8 mouse cellular contexts compared by ENCODE assay signal in the genomic region with DNA sequence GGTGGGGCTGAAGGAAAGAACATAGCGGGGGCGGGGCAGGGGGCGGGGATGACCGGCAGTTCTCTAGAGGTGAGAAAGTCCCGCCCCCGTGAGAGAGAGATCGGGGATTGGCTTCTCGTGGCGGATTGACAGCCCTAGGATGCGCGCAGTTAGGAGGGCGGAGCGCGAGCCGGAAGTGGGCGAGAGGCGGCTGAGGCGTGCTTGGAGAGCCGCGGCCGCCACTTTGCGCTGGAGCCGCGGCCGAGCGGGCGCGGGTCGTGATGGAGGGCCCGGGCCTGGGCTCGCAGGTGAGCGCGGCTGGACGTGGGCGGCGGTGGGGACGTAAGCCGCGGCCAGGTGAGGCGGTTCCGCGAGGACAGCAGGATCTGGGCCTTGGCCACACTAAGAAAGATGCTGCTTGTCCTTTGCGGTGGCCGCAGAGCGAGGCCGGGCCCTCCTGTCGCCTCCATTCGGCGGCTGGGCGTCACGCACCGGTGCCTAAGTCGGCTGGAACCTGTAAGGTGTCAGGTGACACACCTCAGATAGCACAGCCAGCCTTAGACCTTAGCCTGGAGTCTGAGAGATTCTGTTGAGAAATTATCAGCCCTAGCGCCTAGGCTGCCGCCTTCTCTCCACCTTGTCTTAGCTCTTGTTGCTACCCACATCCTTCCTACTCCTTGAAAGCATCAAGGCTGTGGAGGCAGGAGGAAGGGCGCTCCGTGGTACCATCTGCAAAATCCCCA. TPM values are rescaled to one million over a fixed set of nuclear protein-coding genes. Genes with fewer than 3 reads are reported as not detected.
DNase-seq lines count a peak whose midpoint lies in the region; ATAC-seq and TF ChIP-seq lines count a peak whose summit lies in the region.

A gene (plus strand): TSS at position 153 of the 722 bp plus-strand sequence.

- ATAC-seq in forebrain, embryonic 12.5 days (ENCODE audit: low FRiP score), result peak; percentile 99
- peak; percentile 99 for ATAC-seq in heart, postnatal 0 days (ENCODE audit: insufficient read depth, low read depth)
- peak; percentile 100 for ATAC-seq in liver, embryonic 16.5 days (ENCODE audit: low read depth)
- peak; percentile 99 for ATAC-seq in neural tube, embryonic 13.5 days (ENCODE audit: low read depth)

- no peak for TF ChIP-seq CTCF in E14TG2a.4 (conservative IDR thresholded peaks at IDR 0.05; ENCODE audit: low read length)
- TF ChIP-seq CTCF in heart, postnatal 0 days (IDR thresholded peaks at IDR 0.05; ENCODE audit: low read depth), result no peak
- TF ChIP-seq CTCF in testis, adult 2 months (IDR thresholded peaks at IDR 0.05; ENCODE audit: control insufficient read depth, insufficient read depth, insufficient replicate concordance, low read depth, low read length), result no peak

- H3K27ac ChIP-seq in forebrain, embryonic 12.5 days, result 0 out of 2 replicates have a peak within 1 kb of the TSS, but pooled peaks have one; percentile 47
- peak within 1 kb of the TSS; percentile 74 for H3K27ac ChIP-seq in heart, postnatal 0 days (ENCODE audit: low read depth)
- peak within 1 kb of the TSS; percentile 67 for H3K27ac ChIP-seq in liver, embryonic 16.5 days (ENCODE audit: low read length)
- peak within 1 kb of the TSS; percentile 85 for H3K27ac ChIP-seq in neural tube, embryonic 13.5 days (replicated peaks)
- H3K27ac ChIP-seq in testis, adult 2 months (ENCODE audit: control insufficient read depth, insufficient read depth, low read depth, low read length), result peak within 1 kb of the TSS; percentile 81

- under 1% methylated on average over 57 of the region's 57 CpGs for whole genome bisulfite sequencing in forebrain, embryonic 12.5 days
- WGBS in heart, postnatal 0 days, result under 1% methylated on average over 57 of the region's 57 CpGs
- WGBS in liver, embryonic 16.5 days (ENCODE audit: insufficient replicate concordance), result under 1% methylated on average over 57 of the region's 57 CpGs
- under 1% methylated on average over 57 of the region's 57 CpGs for WGBS in neural tube, embryonic 13.5 days

- H3K4me2 ChIP-seq in forebrain, embryonic 12.5 days, result peak within 1 kb of the TSS; percentile 67
- peak within 1 kb of the TSS; percentile 95 for H3K4me2 ChIP-seq in heart, postnatal 0 days (ENCODE audit: low read depth, low read length)
- peak within 1 kb of the TSS; percentile 92 for H3K4me2 ChIP-seq in liver, embryonic 16.5 days (ENCODE audit: low read depth, low read length)
- peak within 1 kb of the TSS; percentile 73 for H3K4me2 ChIP-seq in neural tube, embryonic 13.5 days

- H3K4me1 ChIP-seq in E14TG2a.4 (replicated peaks; ENCODE audit: low read depth, low read length), result peaks cover 35% of the 10 kb centered on the region
- peaks cover 16% of the 10 kb centered on the region for H3K4me1 ChIP-seq in forebrain, embryonic 12.5 days
- peaks cover 18% of the 10 kb centered on the region; the same call in 1 of the 2 replicates for H3K4me1 ChIP-seq in heart, postnatal 0 days (ENCODE audit: control insufficient read depth, insufficient read depth)
- H3K4me1 ChIP-seq in liver, embryonic 16.5 days (ENCODE audit: control insufficient read depth, low read depth, low read length), result peaks cover 14% of the 10 kb centered on the region
- H3K4me1 ChIP-seq in neural tube, embryonic 13.5 days (replicated peaks), result peaks cover 28% of the 10 kb centered on the region
- no peaks in the 10 kb centered on the region; the same call in 1 of the 2 replicates for H3K4me1 ChIP-seq in testis, adult 2 months (ENCODE audit: control insufficient read depth, insufficient read depth, low read length)

- peaks cover 17% of the 10 kb centered on the region for H3K36me3 ChIP-seq in E14TG2a.4 (ENCODE audit: insufficient read depth, low read length)
- H3K36me3 ChIP-seq in forebrain, embryonic 12.5 days (replicated peaks), result no peaks in the 10 kb centered on the region; the same call in 1 of the 2 replicates
- H3K36me3 ChIP-seq in heart, postnatal 0 days (replicated peaks; ENCODE audit: control insufficient read depth, insufficient read depth, low read length), result no peaks in the 10 kb centered on the region
- H3K36me3 ChIP-seq in liver, embryonic 16.5 days (ENCODE audit: control insufficient read depth, insufficient read depth), result no peaks in the 10 kb centered on the region
- no peaks in the 10 kb centered on the region for H3K36me3 ChIP-seq in neural tube, embryonic 13.5 days
- H3K36me3 ChIP-seq in testis, adult 2 months (ENCODE audit: control insufficient read depth, insufficient read depth, low read length), result no peaks in the 10 kb centered on the region

- H3K27me3 ChIP-seq in E14TG2a.4 (ENCODE audit: insufficient read depth, low read length), result no peaks in the 10 kb centered on the region
- H3K27me3 ChIP-seq in forebrain, embryonic 12.5 days, result no peaks in the 10 kb centered on the region
- no peaks in the 10 kb centered on the region for H3K27me3 ChIP-seq in heart, postnatal 0 days (ENCODE audit: control insufficient read depth, insufficient read depth, low read length)
- H3K27me3 ChIP-seq in liver, embryonic 16.5 days (ENCODE audit: control insufficient read depth, insufficient read depth, low read depth, low read length), result no peaks in the 10 kb centered on the region
- H3K27me3 ChIP-seq in neural tube, embryonic 13.5 days, result no peaks in the 10 kb centered on the region
- H3K27me3 ChIP-seq in testis, adult 2 months (ENCODE audit: control insufficient read depth, insufficient read depth, low read length), result no peaks in the 10 kb centered on the region

- DNase-seq in c-Kit-positive CD71-positive TER-119-positive erythroid progenitor cells, embryonic 14.5 days (ENCODE audit: low spot score), result peak; percentile 97
- DNase-seq in heart, postnatal 0 days (ENCODE audit: low spot score), result peak; percentile 94
- peak; percentile 94 to 96 for DNase-seq in kidney, postnatal 4 days

- H3K4me3 ChIP-seq in E14TG2a.4 (replicated peaks; ENCODE audit: low read length), result peak within 1 kb of the TSS; percentile 91
- peak within 1 kb of the TSS; percentile 87 for H3K4me3 ChIP-seq in forebrain, embryonic 12.5 days (replicated peaks)
- H3K4me3 ChIP-seq in heart, postnatal 0 days (ENCODE audit: low read depth, low read length), result peak within 1 kb of the TSS; percentile 91
- H3K4me3 ChIP-seq in liver, embryonic 16.5 days (ENCODE audit: low read depth, low read length), result peak within 1 kb of the TSS; percentile 86
- peak within 1 kb of the TSS; percentile 87 for H3K4me3 ChIP-seq in neural tube, embryonic 13.5 days
- peak within 1 kb of the TSS; percentile 99 for H3K4me3 ChIP-seq in testis, adult 2 months (ENCODE audit: control insufficient read depth, low read depth, low read length)

- H3K9me3 ChIP-seq in E14TG2a.4 (ENCODE audit: low read length), result no peaks in the 10 kb centered on the region
- no peaks in the 10 kb centered on the region for H3K9me3 ChIP-seq in forebrain, embryonic 12.5 days
- no peaks in the 10 kb centered on the region for H3K9me3 ChIP-seq in heart, postnatal 0 days (replicated peaks; ENCODE audit: control insufficient read depth, low read length)
- H3K9me3 ChIP-seq in liver, embryonic 16.5 days (replicated peaks; ENCODE audit: control insufficient read depth, low read length), result no peaks in the 10 kb centered on the region
- no peaks in the 10 kb centered on the region for H3K9me3 ChIP-seq in neural tube, embryonic 13.5 days

- H3K9ac ChIP-seq in forebrain, embryonic 12.5 days, result peak within 1 kb of the TSS; percentile 88
- H3K9ac ChIP-seq in heart, postnatal 0 days (replicated peaks; ENCODE audit: low read depth, low read length), result peak within 1 kb of the TSS; percentile 76
- peak within 1 kb of the TSS; percentile 82 for H3K9ac ChIP-seq in liver, embryonic 16.5 days (ENCODE audit: low read depth, low read length)
- peak within 1 kb of the TSS; percentile 88 for H3K9ac ChIP-seq in neural tube, embryonic 13.5 days

- no peak for TF ChIP-seq EP300 in heart, postnatal 0 days (IDR thresholded peaks at IDR 0.05; ENCODE audit: low read depth)

- TF ChIP-seq POLR2A in testis, adult 2 months (IDR thresholded peaks at IDR 0.05; ENCODE audit: control insufficient read depth, low read depth, low read length), result peak; percentile 83

RNA-seq across cellular contexts. Expression of the gene that starts here (rescaled TPM):
- polyA plus RNA-seq in forebrain, embryonic 12.5 days (2016; fragmentation: Nextera tagmentation; extraction: Ambion mirVana), result 38.9 and 39.5 TPM in 2 replicates
- 51.6 and 58.5 TPM in 2 replicates for total RNA-seq in heart, postnatal 0 days (2014; rRNA removed; ENCODE audit: low replicate concordance)
- polyA plus RNA-seq in heart, postnatal 0 days (2015; fragmentation: Nextera tagmentation; extraction: Ambion mirVana), result 26.9 and 29.5 TPM in 2 replicates
- polyA plus RNA-seq in liver, embryonic 16.5 days (2015; fragmentation: Nextera tagmentation; extraction: Ambion mirVana), result 9.1 and 9.6 TPM in 2 replicates
- 39.8 and 41.2 TPM in 2 replicates for polyA plus RNA-seq in neural tube, embryonic 13.5 days (2015; fragmentation: Nextera tagmentation; extraction: Ambion mirVana)
- 7.2 and 12.4 TPM in 2 replicates for polyA plus RNA-seq in testis, adult 2 months (2012; rRNA removed)

Comparison
In these comparisons a context has a peak if more than half of its experiments do, and no peak if none do; other contexts are left out.
1. Peak in every context shown above with its lines: DNase-seq, ATAC-seq, H3K4me3 ChIP-seq and H3K27ac ChIP-seq.